Mouse (Mus musculus): ENCODE measurements around the gene Iah1. TPM values are rescaled to one million over a fixed set of nuclear protein-coding genes. Genes with fewer than 3 reads are reported as not detected.

The Iah1 gene
- polyA plus RNA-seq, 1 experiment from 2014 or later = 34.1 TPM

DNA sequence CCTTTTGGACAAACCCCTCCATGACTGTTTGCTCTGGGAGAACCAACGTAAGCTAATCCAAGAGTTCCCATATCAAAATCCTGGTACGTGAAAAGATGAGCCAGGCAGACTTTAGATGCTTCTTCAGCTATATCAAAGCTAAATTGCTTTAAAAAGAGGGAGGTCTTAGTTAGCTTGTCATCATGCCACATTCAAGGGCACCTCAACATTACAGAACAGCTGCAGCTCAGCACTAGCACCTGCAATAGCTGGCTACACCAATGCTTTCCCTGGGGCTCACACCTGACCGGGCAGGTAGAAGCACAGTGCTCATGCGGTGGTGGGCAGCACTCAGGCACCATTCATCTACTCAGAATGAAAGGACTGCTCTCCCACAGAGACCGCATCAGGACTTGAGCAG lies 24.5 kb downstream of the Iah1 start:
- Histone ChIP-seq H3K27ac (replicated peaks; ENCODE audit: low read depth, low read length) (no peak overlapping the region), H3K9ac (replicated peaks; ENCODE audit: low read length) (no peak overlapping the region), H3K36me3 (ENCODE audit: control insufficient read depth, insufficient read depth, low read length) (peaks cover 45% of the 10 kb centered on the region), H3K4me1 (ENCODE audit: control insufficient read depth, insufficient read depth, low read length) (no peaks in the 10 kb centered on the region), H3K27me3 (ENCODE audit: control insufficient read depth, insufficient read depth, low read length) (no peaks in the 10 kb centered on the region), H3K9me3 (ENCODE audit: control insufficient read depth, low read length) (no peaks in the 10 kb centered on the region), H3K4me2 (ENCODE audit: low read length) (no peak overlapping the region), H3K4me3 (replicated peaks; ENCODE audit: low read depth, low read length) (no peak overlapping the region)
- 97% methylated on average over 5 of the region's 5 CpGs for WGBS
- DNase-seq = no peak
- ATAC-seq (ENCODE audit: low FRiP score, low TSS enrichment) = no peak

- Histone ChIP-seq H3K36me3 (ENCODE audit: control insufficient read depth, insufficient read depth, low read length) (peaks cover 24% of the 10 kb centered on the region), H3K9ac (replicated peaks; ENCODE audit: low read length) (no peak overlapping the region), H3K4me1 (ENCODE audit: control insufficient read depth, insufficient read depth, low read length) (peaks cover 3% of the 10 kb centered on the region; the same call in 1 of the 2 replicates), H3K27ac (replicated peaks; ENCODE audit: low read depth, low read length) (no peak overlapping the region), H3K4me2 (ENCODE audit: low read length) (no peak overlapping the region), H3K27me3 (ENCODE audit: control insufficient read depth, insufficient read depth, low read length) (no peaks in the 10 kb centered on the region), H3K9me3 (ENCODE audit: control insufficient read depth, low read length) (no peaks in the 10 kb centered on the region), H3K4me3 (replicated peaks; ENCODE audit: low read depth, low read length) (no peak overlapping the region)
- DNase-seq = no peak
- WGBS = 84% methylated on average over 7 of the region's 7 CpGs
- ATAC-seq (ENCODE audit: low FRiP score, low TSS enrichment) = no peak
Observed at GRCm38 (mm10) chr12:21346972-21347371, 30.8 kb downstream of the Iah1 start.

DNA sequence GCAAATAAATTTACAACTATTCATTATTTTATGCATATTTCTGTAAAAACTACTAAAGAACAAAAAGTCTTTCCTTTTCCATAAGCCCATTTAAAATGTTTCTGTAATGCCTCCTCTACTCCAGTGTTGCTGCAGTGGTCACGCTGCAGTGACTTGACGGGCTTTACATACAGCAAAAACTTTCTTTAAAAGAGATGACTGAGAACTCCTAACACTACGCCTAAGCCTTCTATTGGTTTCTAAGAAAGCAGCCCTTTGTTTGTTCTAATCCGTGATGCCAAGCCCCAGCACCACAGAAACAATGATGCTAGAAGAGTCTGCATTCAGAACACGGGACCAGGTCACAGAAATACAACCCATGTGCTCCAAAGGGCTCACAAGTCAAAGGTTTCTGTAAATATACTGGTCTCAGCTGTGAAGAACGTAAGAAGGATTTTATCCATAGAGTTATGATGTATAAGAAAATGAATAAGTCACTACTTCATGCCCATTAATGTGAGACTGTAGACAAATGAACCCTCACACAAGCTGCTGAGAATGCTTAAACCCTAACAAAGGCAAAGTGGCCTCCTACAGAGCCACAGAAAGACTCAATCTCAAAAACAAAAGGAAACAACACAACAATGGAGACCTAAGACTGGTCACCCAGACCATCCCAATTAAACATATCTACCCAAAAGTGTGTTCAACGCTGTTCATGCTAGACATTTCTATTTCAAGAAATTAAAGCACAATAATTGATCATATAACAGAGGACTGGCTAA lies 34.1 kb downstream of the Iah1 start:
- Histone ChIP-seq H3K27ac (replicated peaks; ENCODE audit: low read depth, low read length) (no peak overlapping the region), H3K27me3 (ENCODE audit: control insufficient read depth, insufficient read depth, low read length) (no peaks in the 10 kb centered on the region), H3K9me3 (ENCODE audit: control insufficient read depth, low read length) (no peaks in the 10 kb centered on the region), H3K4me1 (ENCODE audit: control insufficient read depth, insufficient read depth, low read length) (peaks cover 3% of the 10 kb centered on the region; the same call in 1 of the 2 replicates), H3K36me3 (ENCODE audit: control insufficient read depth, insufficient read depth, low read length) (peaks cover 32% of the 10 kb centered on the region), H3K4me2 (ENCODE audit: low read length) (no peak overlapping the region), H3K9ac (replicated peaks; ENCODE audit: low read length) (no peak overlapping the region), H3K4me3 (replicated peaks; ENCODE audit: low read depth, low read length) (no peak overlapping the region)
- peak; percentile 28 for DNase-seq
- 8% methylated on average over 7 of the region's 7 CpGs for WGBS
- no peak; the same call in 1 of the 2 replicates for ATAC-seq (ENCODE audit: low FRiP score, low TSS enrichment)

DNA sequence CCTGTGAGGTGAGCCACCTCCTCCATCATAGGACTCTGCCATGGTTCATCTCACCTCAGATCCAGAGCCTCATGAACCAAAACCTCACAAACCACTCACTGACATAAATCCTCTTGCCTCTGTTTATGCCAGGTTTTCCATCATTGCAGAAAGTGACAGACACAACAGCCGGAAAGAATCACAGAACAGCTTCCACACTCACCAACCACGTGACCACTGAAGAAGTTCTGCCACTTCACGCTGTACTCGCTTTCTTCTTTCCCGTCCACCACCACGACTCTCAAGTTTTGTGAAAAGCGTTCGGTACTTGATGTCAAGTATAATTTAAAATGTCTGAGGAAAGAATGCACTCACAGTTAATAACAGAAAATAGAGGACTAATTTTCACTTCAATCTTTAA lies 37.5 kb downstream of the Iah1 start:
- H3K4me1 ChIP-seq (ENCODE audit: control insufficient read depth, insufficient read depth, low read length) = peaks cover 3% of the 10 kb centered on the region; the same call in 1 of the 2 replicates
- 97% methylated on average over 8 of the region's 8 CpGs for WGBS
- no peak overlapping the region for H3K27ac ChIP-seq (replicated peaks; ENCODE audit: low read depth, low read length)
- no peaks in the 10 kb centered on the region for H3K27me3 ChIP-seq (ENCODE audit: control insufficient read depth, insufficient read depth, low read length)
- ATAC-seq (ENCODE audit: low FRiP score, low TSS enrichment) (no peak), DNase-seq (no peak)
- no peak overlapping the region for H3K4me2 ChIP-seq (ENCODE audit: low read length)
- peaks cover 37% of the 10 kb centered on the region for H3K36me3 ChIP-seq (ENCODE audit: control insufficient read depth, insufficient read depth, low read length)
- H3K9ac ChIP-seq (replicated peaks; ENCODE audit: low read length) = no peak overlapping the region
- H3K9me3 ChIP-seq (ENCODE audit: control insufficient read depth, low read length) = no peaks in the 10 kb centered on the region
- no peak overlapping the region for H3K4me3 ChIP-seq (replicated peaks; ENCODE audit: low read depth, low read length)

- WGBS = 89% methylated on average over 2 of the region's 2 CpGs
- no peak for ATAC-seq (ENCODE audit: low FRiP score, low TSS enrichment)
- no peaks in the 10 kb centered on the region for H3K9me3 ChIP-seq (ENCODE audit: control insufficient read depth, low read length)
Observed at GRCm38 (mm10) chr12:21362686-21363085, 46.5 kb downstream of the Iah1 start.

GRCm38 (mm10) chr12:21363195-21363594 lies 47.0 kb downstream of the Iah1 start:
- H3K4me2 ChIP-seq (ENCODE audit: low read length) = no peak overlapping the region
- H3K27ac ChIP-seq (replicated peaks; ENCODE audit: low read depth, low read length) = no peak overlapping the region
- WGBS = 90% methylated on average over 3 of the region's 3 CpGs
- no peak for DNase-seq
- H3K9ac ChIP-seq (replicated peaks; ENCODE audit: low read length) = no peak overlapping the region
- H3K4me3 ChIP-seq (replicated peaks; ENCODE audit: low read depth, low read length) = no peak overlapping the region
- H3K9me3 ChIP-seq (ENCODE audit: control insufficient read depth, low read length) = no peaks in the 10 kb centered on the region
- ATAC-seq (ENCODE audit: low FRiP score, low TSS enrichment) = no peak
- no peaks in the 10 kb centered on the region for H3K36me3 ChIP-seq (ENCODE audit: control insufficient read depth, insufficient read depth, low read length)
- no peaks in the 10 kb centered on the region for H3K4me1 ChIP-seq (ENCODE audit: control insufficient read depth, insufficient read depth, low read length)
- no peaks in the 10 kb centered on the region for H3K27me3 ChIP-seq (ENCODE audit: control insufficient read depth, insufficient read depth, low read length)

More at GRCm38 (mm10) chr12:21362686-21363085, 46.5 kb downstream of the Iah1 start:
- no peaks in the 10 kb centered on the region for H3K27me3 ChIP-seq (ENCODE audit: control insufficient read depth, insufficient read depth, low read length)
- no peak overlapping the region for H3K4me3 ChIP-seq (replicated peaks; ENCODE audit: low read depth, low read length)
- H3K9ac ChIP-seq (replicated peaks; ENCODE audit: low read length) = no peak overlapping the region
- no peak overlapping the region for H3K4me2 ChIP-seq (ENCODE audit: low read length)
- DNase-seq = no peak
- 0 out of 2 replicates have a peak, but pooled peaks cover under 1% of the 10 kb centered on the region for H3K36me3 ChIP-seq (ENCODE audit: control insufficient read depth, insufficient read depth, low read length)
- H3K4me1 ChIP-seq (ENCODE audit: control insufficient read depth, insufficient read depth, low read length) = no peaks in the 10 kb centered on the region
- no peak overlapping the region for H3K27ac ChIP-seq (replicated peaks; ENCODE audit: low read depth, low read length)

DNA sequence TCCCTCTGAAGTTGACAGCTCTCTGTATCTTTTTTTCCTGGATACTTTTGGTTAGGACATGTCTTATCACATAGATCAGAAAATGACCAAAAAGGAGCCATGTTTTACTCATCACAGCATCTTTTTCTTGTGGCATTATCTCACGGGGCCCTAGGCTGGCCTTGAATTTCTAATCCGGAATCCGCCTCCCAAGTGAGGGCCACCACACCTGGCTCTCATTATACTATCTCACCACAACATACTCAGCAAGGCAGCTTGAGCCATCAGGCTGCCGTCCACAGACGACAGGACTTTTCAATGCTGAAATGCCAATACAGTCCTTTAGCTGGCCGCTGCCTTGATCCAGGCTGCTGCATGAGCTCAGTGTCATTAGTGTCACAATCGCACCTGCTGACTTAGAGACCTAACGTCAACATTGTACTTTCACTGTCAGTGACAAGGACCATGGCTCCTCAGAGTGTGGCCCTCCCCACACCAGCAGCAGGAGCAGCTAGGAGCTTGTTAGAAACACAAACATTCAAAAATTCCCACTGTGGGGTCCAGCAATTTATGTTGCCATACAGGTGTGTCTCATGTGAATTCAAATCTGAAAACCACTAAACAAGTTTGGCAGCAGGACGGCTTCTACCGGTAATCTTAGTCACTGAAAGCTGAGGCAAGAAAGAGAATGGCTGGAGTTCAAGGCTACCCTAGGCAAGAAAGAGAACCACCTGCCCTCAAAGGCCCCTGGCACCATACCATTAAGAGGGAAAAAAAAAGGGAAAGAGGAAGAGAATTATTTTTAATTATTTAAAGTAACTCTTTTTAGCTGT lies 48.6 kb downstream of the Iah1 start:
- no peaks in the 10 kb centered on the region for H3K36me3 ChIP-seq (ENCODE audit: control insufficient read depth, insufficient read depth, low read length)
- H3K4me1 ChIP-seq (ENCODE audit: control insufficient read depth, insufficient read depth, low read length) = no peaks in the 10 kb centered on the region
- H3K9me3 ChIP-seq (ENCODE audit: control insufficient read depth, low read length) = no peaks in the 10 kb centered on the region
- WGBS = 88% methylated on average over 10 of the region's 10 CpGs
- no peak for ATAC-seq (ENCODE audit: low FRiP score, low TSS enrichment)
- H3K27ac ChIP-seq (replicated peaks; ENCODE audit: low read depth, low read length) = no peak overlapping the region
- H3K4me3 ChIP-seq (replicated peaks; ENCODE audit: low read depth, low read length) = no peak overlapping the region
- DNase-seq = no peak
- no peak overlapping the region for H3K9ac ChIP-seq (replicated peaks; ENCODE audit: low read length)
- H3K4me2 ChIP-seq (ENCODE audit: low read length) = no peak overlapping the region
- no peaks in the 10 kb centered on the region for H3K27me3 ChIP-seq (ENCODE audit: control insufficient read depth, insufficient read depth, low read length)

DNA sequence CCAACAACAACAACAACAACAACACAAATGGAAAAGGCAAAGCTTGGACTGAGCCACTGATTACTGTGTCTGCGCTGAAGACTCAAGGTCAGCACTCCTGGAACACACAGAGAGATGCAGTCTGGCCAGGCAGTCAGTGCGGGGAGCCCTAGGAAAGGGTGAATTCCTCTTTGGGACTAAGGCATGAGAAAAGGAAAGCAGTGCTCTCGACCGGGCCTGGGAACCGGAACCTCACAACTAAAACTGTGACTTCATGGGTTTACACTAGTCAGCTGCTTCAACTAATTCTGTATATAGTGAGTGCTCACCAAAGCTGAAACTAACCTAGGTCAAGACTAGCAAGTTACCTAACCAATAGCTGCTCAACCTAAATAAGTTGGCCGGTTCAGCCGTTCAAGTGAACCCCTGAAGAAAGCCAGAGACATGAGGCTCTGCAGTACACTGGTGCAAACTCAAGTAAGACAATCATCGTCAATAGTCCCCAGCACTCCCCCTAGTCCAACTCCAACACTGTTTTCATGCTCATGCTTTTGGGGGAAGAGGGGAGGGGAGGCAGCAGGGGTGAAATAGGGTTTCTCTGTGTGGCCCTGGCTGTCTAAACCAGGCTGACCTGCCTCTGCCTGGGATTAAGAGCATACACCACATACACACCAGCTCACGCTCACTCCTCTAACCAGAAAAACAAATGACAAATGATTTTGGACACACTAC lies 52.3 kb downstream of the Iah1 start:
- no peaks in the 10 kb centered on the region for H3K36me3 ChIP-seq (ENCODE audit: control insufficient read depth, insufficient read depth, low read length)
- H3K4me2 ChIP-seq (ENCODE audit: low read length) = no peak overlapping the region
- no peak overlapping the region for H3K4me3 ChIP-seq (replicated peaks; ENCODE audit: low read depth, low read length)
- no peak for DNase-seq
- H3K27me3 ChIP-seq (ENCODE audit: control insufficient read depth, insufficient read depth, low read length) = no peaks in the 10 kb centered on the region
- WGBS = 97% methylated on average over 9 of the region's 9 CpGs
- no peaks in the 10 kb centered on the region for H3K9me3 ChIP-seq (ENCODE audit: control insufficient read depth, low read length)
- H3K9ac ChIP-seq (replicated peaks; ENCODE audit: low read length) = no peak overlapping the region
- H3K27ac ChIP-seq (replicated peaks; ENCODE audit: low read depth, low read length) = no peak overlapping the region
- H3K4me1 ChIP-seq (ENCODE audit: control insufficient read depth, insufficient read depth, low read length) = peaks cover 7% of the 10 kb centered on the region; the same call in 1 of the 2 replicates
- ATAC-seq (ENCODE audit: low FRiP score, low TSS enrichment) = no peak

All from midbrain, embryonic 14.5 days (tissue).